Mouse (Mus musculus) thymus, adult 2 months (tissue): ENCODE results near the gene Gimap5. TPM values are rescaled to one million over a fixed set of nuclear protein-coding genes. Genes with fewer than 3 reads are reported as not detected.

Source experiments
- DNase-seq: peaks from one replicate; pipeline ENCODE4 v3.0.0; 2021
- H3K27ac ChIP-seq: fragments of 200-500 bp; 2 replicates; pipeline ENCODE4 v1.5.1; 2012; ENCODE audit warnings: low read length, control low read depth; ENCODE audit not compliant: control insufficient read depth, insufficient read depth
- H3K27me3 ChIP-seq: fragments of 200-500 bp; 2 replicates; pipeline ENCODE4 v1.6.1; 2012; ENCODE audit warnings: mild to moderate bottlenecking, low read length, moderate library complexity, mixed read lengths; ENCODE audit not compliant: control insufficient read depth, insufficient read depth
- H3K36me3 ChIP-seq: fragments of 200-500 bp; 2 replicates; pipeline ENCODE4 v1.6.1; 2012; ENCODE audit warnings: mild to moderate bottlenecking, low read length, moderate library complexity; ENCODE audit not compliant: control insufficient read depth, insufficient read depth
- H3K4me1 ChIP-seq: fragments of 200-500 bp; replicated peaks from 2 replicates; pipeline ENCODE4 v1.6.1; 2012; ENCODE audit warnings: low read length; ENCODE audit not compliant: control insufficient read depth, insufficient read depth
- H3K4me3 ChIP-seq: fragments of 200-500 bp; 2 replicates; pipeline ENCODE4 v1.5.1; 2012; ENCODE audit warnings: mild to moderate bottlenecking, low read length, control low read depth, moderate library complexity; ENCODE audit not compliant: control insufficient read depth, insufficient read depth
- CTCF ChIP-seq: fragments of 200-500 bp; IDR thresholded peaks from 2 replicates; pipeline ENCODE4 v1.5.1; 2012; ENCODE audit warnings: mild to moderate bottlenecking, control low read depth, low read length, moderate library complexity, borderline replicate concordance; ENCODE audit not compliant: control insufficient read depth, poor library complexity, insufficient read depth; ENCODE audit errors: extremely low read depth
- POLR2A ChIP-seq: fragments of 200-500 bp; IDR thresholded peaks from 2 replicates; pipeline ENCODE4 v1.6.1; 2012; ENCODE audit warnings: mild to moderate bottlenecking, low read length, control low read depth, moderate library complexity; ENCODE audit not compliant: control insufficient read depth, poor library complexity, insufficient read depth; ENCODE audit errors: extremely low read depth
- WGBS: fragments of 180-500 bp; shearing (Covaris S2); methylation state at CpG from one replicate; pipeline ENCODE4 v1.1.7; 2018; 5-methylcytosine and 5-hydroxymethylcytosine counted together
- polyA plus RNA-seq: library from polyadenylated mRNA; depleted of rRNA; stranded (reverse); fragments of >200 nt; gene quantifications from 2 replicates; pipeline ENCODE4 v1.2.3, GENCODE M21; 2012

Gimap5 gene
- polyA plus RNA-seq, 1 experiment = 35.3 TPM

- H3K4me3 ChIP-seq = peak overlapping the region; percentile 25; the same call in 1 of the 2 replicates
- no peak for TF ChIP-seq POLR2A
- TF ChIP-seq CTCF = no peak
- H3K27ac ChIP-seq = peak overlapping the region; percentile 61
- DNase-seq = peak; percentile 74
- 27% methylated on average over 9 of the region's 9 CpGs for WGBS
- H3K27me3 ChIP-seq = no peaks in the 10 kb centered on the region
- H3K4me1 ChIP-seq = peaks cover 23% of the 10 kb centered on the region
- no peaks in the 10 kb centered on the region for H3K36me3 ChIP-seq
These were observed 22.3 kb downstream of the Gimap5 start for GRCm38 (mm10) chr6:48768178-48768869.

DNA sequence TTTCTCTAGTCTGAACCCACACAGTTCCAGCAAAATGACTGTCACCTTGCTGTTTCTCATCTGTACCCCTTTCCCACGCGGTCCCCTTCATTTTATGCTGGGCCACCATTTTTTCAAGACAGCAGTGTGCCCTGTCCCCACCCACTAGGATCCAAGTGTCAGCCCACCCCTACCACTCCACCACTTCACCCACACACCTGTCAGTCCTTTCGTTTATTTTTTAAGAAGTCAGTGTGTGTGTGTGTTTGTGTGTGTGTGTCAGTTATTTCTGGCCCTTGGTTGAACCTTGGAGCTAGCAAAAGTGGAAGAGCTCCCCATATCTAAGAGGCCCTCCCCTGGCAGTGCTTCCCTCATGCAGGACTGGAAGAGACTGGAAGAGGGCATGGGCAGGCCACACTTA, 22.9 kb downstream of the Gimap5 start:
- H3K4me3 ChIP-seq = peak overlapping the region; percentile 18; the same call in 1 of the 2 replicates

GRCm38 (mm10) chr6:48770696-48771095, 24.7 kb downstream of the Gimap5 start, which contains the start of gene Gimap3:
Gene Gimap3 (minus strand): TSS chr6:48770851.
- Histone ChIP-seq H3K4me1 (peaks cover 23% of the 10 kb centered on the region), H3K27me3 (no peaks in the 10 kb centered on the region), H3K36me3 (no peaks in the 10 kb centered on the region), H3K27ac (peak within 1 kb of the TSS; percentile 78), H3K4me3 (peak within 1 kb of the TSS; percentile 36)
- TF ChIP-seq CTCF (no peak), POLR2A (no peak)
- peak; percentile 21 for DNase-seq
- 65% methylated on average over 3 of the region's 3 CpGs for WGBS

More for the DNA sequence above, 22.9 kb downstream of the Gimap5 start:
- Histone ChIP-seq H3K4me1 (peaks cover 23% of the 10 kb centered on the region), H3K27me3 (no peaks in the 10 kb centered on the region), H3K27ac (peak overlapping the region; percentile 23), H3K36me3 (no peaks in the 10 kb centered on the region)
- 64% methylated on average over 3 of the region's 3 CpGs for WGBS
- no peak for TF ChIP-seq CTCF
- no peak for TF ChIP-seq POLR2A
- DNase-seq = no peak

- TF ChIP-seq POLR2A (no peak), CTCF (peak; percentile 79; the same call in 1 of the 2 replicates)
- Histone ChIP-seq H3K27me3 (no peaks in the 10 kb centered on the region), H3K4me1 (peaks cover 23% of the 10 kb centered on the region), H3K27ac (peak overlapping the region; percentile 43; the same call in 1 of the 2 replicates), H3K36me3 (no peaks in the 10 kb centered on the region), H3K4me3 (no peak overlapping the region)
- WGBS = 8% methylated on average over 8 of the region's 8 CpGs
- DNase-seq = peak; percentile 84
These were observed 26.0 kb downstream of the Gimap5 start for GRCm38 (mm10) chr6:48772030-48772429.

GRCm38 (mm10) chr6:48784406-48784805, 38.4 kb downstream of the Gimap5 start:
- Histone ChIP-seq H3K36me3 (no peaks in the 10 kb centered on the region), H3K27me3 (no peaks in the 10 kb centered on the region), H3K4me1 (no peaks in the 10 kb centered on the region), H3K4me3 (no peak overlapping the region), H3K27ac (no peak overlapping the region)
- no peak for TF ChIP-seq CTCF
- no peak for TF ChIP-seq POLR2A
- WGBS = 92% methylated on average over 1 of the region's 1 CpGs
- no peak for DNase-seq

GRCm38 (mm10) chr6:48785189-48785588, 39.2 kb downstream of the Gimap5 start:
- H3K27me3 ChIP-seq = no peaks in the 10 kb centered on the region
- no peak for DNase-seq
- H3K4me3 ChIP-seq = no peak overlapping the region
- no peaks in the 10 kb centered on the region for H3K36me3 ChIP-seq
- TF ChIP-seq CTCF (no peak), POLR2A (no peak)
- no peak overlapping the region for H3K27ac ChIP-seq
- 12% methylated on average over 1 of the region's 1 CpGs for WGBS
- no peaks in the 10 kb centered on the region for H3K4me1 ChIP-seq
